Comparison of ENCODE assay signal across 26 mouse cellular contexts in the genomic region with DNA sequence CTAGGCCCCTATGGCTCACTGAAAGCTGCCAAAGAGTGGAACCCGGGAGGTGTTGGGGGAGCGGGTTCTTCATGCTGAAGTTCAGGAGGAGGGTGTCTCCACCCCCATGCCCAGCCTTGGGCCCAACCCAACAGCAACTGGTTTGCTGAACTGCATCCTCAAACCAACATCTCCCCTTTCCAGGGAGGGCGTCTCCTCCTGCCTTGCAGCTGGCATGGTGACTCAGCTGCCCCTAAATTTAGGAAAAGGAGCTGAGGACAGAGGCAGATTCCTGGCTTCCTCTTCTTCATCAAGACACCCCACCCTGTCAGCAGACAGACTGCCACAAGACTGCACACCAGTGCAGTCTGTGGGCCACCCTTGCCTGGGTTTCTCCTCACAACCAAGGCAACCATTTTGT.
A peak's percentile ranks its signal among the peaks of the same experiment; 100 is the strongest.
DNase-seq lines count a peak whose midpoint lies in the region; ATAC-seq lines count a peak whose summit lies in the region.
"Had no signal": no experiment of that assay in that cellular context is flagged by ENCODE, and none has a peak within 500 bp of the region (broad histone marks: within the 10 kb centered on the region; RNA-seq: fewer than 3 reads in every experiment).

No protein-coding gene starts in this region.

- peaks cover 40% of the 10 kb centered on the region for H3K36me3 ChIP-seq in heart, embryonic 15.5 days
- H3K36me3 ChIP-seq: hindbrain, embryonic 13.5 days; midbrain, embryonic 15.5 days had no signal

- no peaks in the 10 kb centered on the region for H3K27me3 ChIP-seq in heart, embryonic 15.5 days
- H3K27me3 ChIP-seq: embryonic facial prominence, embryonic 12.5 days; hindbrain, embryonic 13.5 days; liver, embryonic 15.5 days; midbrain, embryonic 15.5 days; neural tube, embryonic 12.5 days; stomach, embryonic 15.5 days had no signal

- ATAC-seq in frontal cortex, adult (ENCODE audit: low TSS enrichment), result peak; percentile 58
- ATAC-seq in heart, embryonic 15.5 days (replicated peaks; ENCODE audit: insufficient number of reproducible peaks, insufficient read depth, low FRiP score, low read depth), result no peak
- ATAC-seq in CD4-positive, CD25-positive, alpha-beta regulatory T cell, adult 4 months, result no peak
- ATAC-seq: forebrain, embryonic 14.5 days; intestine, embryonic 16.5 days; midbrain, embryonic 15.5 days had no signal

- H3K27ac ChIP-seq in heart, embryonic 15.5 days, result 0 out of 2 replicates have a peak overlapping the region, but pooled peaks have one; percentile 1
- H3K27ac ChIP-seq: embryonic facial prominence, embryonic 12.5 days; hindbrain, embryonic 13.5 days; liver, embryonic 15.5 days; midbrain, embryonic 10.5 days; midbrain, embryonic 15.5 days; neural tube, embryonic 12.5 days; stomach, embryonic 15.5 days had no signal

- DNase-seq in frontal cortex, postnatal 14 days (ENCODE audit: low spot score in 2 of 2), result no peak
- DNase-seq in heart, postnatal 14 days, result no peak
- DNase-seq in right cerebral cortex, adult 18-20 months, result peak; percentile 52
- no peak for DNase-seq in right cerebral cortex, postnatal 4 days
- no peak for DNase-seq in adrenal gland, postnatal 10 days
- DNase-seq: cerebellum, adult 11 months; cerebellum, adult 9-10 months; embryo, embryonic 11 days; gastrocnemius, postnatal 10 days; kidney, adult 9 months; kidney, postnatal 14 days; layer of hippocampus, adult 9-11 months; lung, embryonic 14.5 days; lung, postnatal 14 days had no signal

- H3K4me2 ChIP-seq in heart, embryonic 15.5 days, result no peak overlapping the region
- H3K4me2 ChIP-seq: embryonic facial prominence, embryonic 12.5 days; hindbrain, embryonic 13.5 days; liver, embryonic 15.5 days; lung, embryonic 14.5 days; midbrain, embryonic 15.5 days; neural tube, embryonic 12.5 days; stomach, embryonic 15.5 days had no signal

- no peak overlapping the region for H3K9ac ChIP-seq in heart, embryonic 15.5 days
- H3K9ac ChIP-seq: embryonic facial prominence, embryonic 12.5 days; hindbrain, embryonic 13.5 days; liver, embryonic 15.5 days; lung, embryonic 14.5 days; midbrain, embryonic 15.5 days; neural tube, embryonic 12.5 days; stomach, embryonic 15.5 days had no signal

- peaks cover 99% of the 10 kb centered on the region for H3K4me1 ChIP-seq in heart, embryonic 15.5 days (replicated peaks)

- no peak overlapping the region for H3K4me3 ChIP-seq in heart, embryonic 15.5 days
- H3K4me3 ChIP-seq: embryonic facial prominence, embryonic 12.5 days; hindbrain, embryonic 13.5 days; liver, embryonic 15.5 days; midbrain, embryonic 10.5 days; midbrain, embryonic 15.5 days; neural tube, embryonic 12.5 days; stomach, embryonic 15.5 days had no signal

- no peaks in the 10 kb centered on the region for H3K9me3 ChIP-seq in heart, embryonic 15.5 days (replicated peaks)
- H3K9me3 ChIP-seq: embryonic facial prominence, embryonic 12.5 days; hindbrain, embryonic 13.5 days; liver, embryonic 15.5 days; midbrain, embryonic 10.5 days; midbrain, embryonic 15.5 days; neural tube, embryonic 12.5 days; stomach, embryonic 15.5 days had no signal

- intact Hi-C loops in heart, postnatal 14 days (cut with DNase I), result no loop called here

- 85% methylated on average over 3 of the region's 3 CpGs for WGBS in heart, embryonic 15.5 days
